Mouse (Mus musculus) lung, embryonic 16.5 days (tissue): ENCODE results near the gene Ero1l. TPM values are rescaled to one million over a fixed set of nuclear protein-coding genes. Genes with fewer than 3 reads are reported as not detected.

ENCODE experiments used
- ATAC-seq: fragments of 200-750 bp; cut with Nextera tagmentation; 2 replicates; pipeline ENCODE4 v1.8.0; 2017; ENCODE audit warnings: low read depth, mild to moderate bottlenecking, moderate library complexity
- H3K27ac ChIP-seq: fragments of 300-500 bp; sonication (generic); 2 replicates; pipeline ENCODE4 v1.5.1; 2014; ENCODE audit warnings: mild to moderate bottlenecking, control low read depth, low read length
- H3K27me3 ChIP-seq: fragments of 300-500 bp; sonication (generic); 2 replicates; pipeline ENCODE4 v1.6.1; 2014; ENCODE audit warnings: low read depth, low read length, mixed read lengths; ENCODE audit not compliant: control insufficient read depth, insufficient read depth
- H3K36me3 ChIP-seq: fragments of 300-500 bp; sonication (generic); 2 replicates; pipeline ENCODE4 v1.6.1; 2014; ENCODE audit warnings: low read length; ENCODE audit not compliant: control insufficient read depth, insufficient read depth
- H3K4me1 ChIP-seq: fragments of 300-500 bp; sonication (generic); replicated peaks from 2 replicates; pipeline ENCODE4 v1.6.1; 2014; ENCODE audit warnings: low read length, mixed read lengths; ENCODE audit not compliant: control insufficient read depth, insufficient read depth
- H3K4me2 ChIP-seq: fragments of 300-500 bp; sonication (generic); 2 replicates; pipeline ENCODE4 v1.6.1; 2014; ENCODE audit warnings: low read depth, low read length, control low read depth
- H3K4me3 ChIP-seq: fragments of 300-500 bp; sonication (generic); 2 replicates; pipeline ENCODE4 v1.5.1; 2014; ENCODE audit warnings: mild to moderate bottlenecking, low read length, control low read depth
- H3K9ac ChIP-seq: fragments of 300-500 bp; sonication (generic); 2 replicates; pipeline ENCODE4 v1.6.1; 2014; ENCODE audit warnings: low read length, control low read depth
- H3K9me3 ChIP-seq: fragments of 300-500 bp; sonication (generic); 2 replicates; pipeline ENCODE4 v1.6.1; 2016; ENCODE audit warnings: low read length; ENCODE audit not compliant: control insufficient read depth
- WGBS: fragments of 180-500 bp; shearing (Covaris S2); extraction: QIAGEN DNeasy Blood & Tissue Kit; methylation state at CpG from one replicate; pipeline ENCODE4 v1.1.7; 2014; 5-methylcytosine and 5-hydroxymethylcytosine counted together
- polyA plus RNA-seq: library from polyadenylated mRNA; unstranded; fragments of >200 nt; fragmentation: Nextera tagmentation; extraction: Ambion mirVana; gene quantifications from 2 replicates; pipeline ENCODE4 v1.2.1, GENCODE M21; 2015

Gene Ero1l
- polyA plus RNA-seq, 1 experiment from 2014 or later = 29.8 TPM

DNA sequence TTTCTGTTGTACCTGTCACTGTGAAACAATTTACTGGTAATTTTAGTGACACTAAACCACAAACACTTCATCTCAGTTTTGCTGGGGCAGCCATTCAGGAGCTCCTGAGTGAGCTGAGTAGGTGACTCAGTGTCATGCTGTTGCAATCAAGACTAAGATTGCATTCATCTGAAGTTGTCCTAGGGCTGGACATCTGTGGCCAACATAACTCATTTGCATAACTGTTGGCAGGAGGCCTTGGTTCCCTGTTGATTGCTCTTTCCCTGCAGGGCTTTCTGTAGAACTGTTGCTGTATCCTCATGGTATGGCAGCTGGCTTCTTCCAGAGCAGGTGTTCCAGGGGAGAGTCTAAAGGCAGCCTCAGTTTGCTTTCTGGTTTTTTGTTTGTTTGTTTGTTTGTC, 6.9 kb upstream of the Ero1l start:
- Histone ChIP-seq H3K9ac (no peak overlapping the region), H3K9me3 (no peaks in the 10 kb centered on the region), H3K4me2 (no peak overlapping the region), H3K4me3 (no peak overlapping the region), H3K4me1 (no peaks in the 10 kb centered on the region), H3K36me3 (no peaks in the 10 kb centered on the region), H3K27me3 (no peaks in the 10 kb centered on the region), H3K27ac (no peak overlapping the region)
- no peak for ATAC-seq

DNA sequence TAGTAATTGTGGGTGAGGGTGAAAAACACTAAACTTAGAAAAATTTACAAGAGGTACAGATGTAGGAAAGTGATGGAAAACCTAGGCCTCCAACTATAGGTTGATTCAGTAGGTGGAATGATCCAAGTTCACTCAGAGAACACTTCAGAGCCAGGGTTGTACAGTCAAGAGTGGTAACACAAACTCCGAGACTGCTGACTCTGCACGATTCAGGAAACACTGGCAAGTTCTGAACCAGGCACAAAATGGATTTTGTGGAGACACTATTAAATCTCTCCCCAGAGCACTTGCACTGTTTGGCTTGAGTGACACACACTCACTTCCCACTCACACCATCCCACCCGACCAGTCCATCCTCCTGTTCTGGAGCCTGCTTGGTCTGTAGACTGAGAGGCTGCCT, 4.7 kb upstream of the Ero1l start:
- no peaks in the 10 kb centered on the region for H3K36me3 ChIP-seq
- ATAC-seq = no peak
- H3K27ac ChIP-seq = no peak overlapping the region
- 0 out of 2 replicates have a peak, but pooled peaks cover 2% of the 10 kb centered on the region for H3K4me1 ChIP-seq
- no peaks in the 10 kb centered on the region for H3K9me3 ChIP-seq
- H3K4me2 ChIP-seq = no peak overlapping the region
- no peak overlapping the region for H3K9ac ChIP-seq
- no peaks in the 10 kb centered on the region for H3K27me3 ChIP-seq
- H3K4me3 ChIP-seq = no peak overlapping the region
- WGBS = 68% methylated on average over 3 of the region's 3 CpGs

DNA sequence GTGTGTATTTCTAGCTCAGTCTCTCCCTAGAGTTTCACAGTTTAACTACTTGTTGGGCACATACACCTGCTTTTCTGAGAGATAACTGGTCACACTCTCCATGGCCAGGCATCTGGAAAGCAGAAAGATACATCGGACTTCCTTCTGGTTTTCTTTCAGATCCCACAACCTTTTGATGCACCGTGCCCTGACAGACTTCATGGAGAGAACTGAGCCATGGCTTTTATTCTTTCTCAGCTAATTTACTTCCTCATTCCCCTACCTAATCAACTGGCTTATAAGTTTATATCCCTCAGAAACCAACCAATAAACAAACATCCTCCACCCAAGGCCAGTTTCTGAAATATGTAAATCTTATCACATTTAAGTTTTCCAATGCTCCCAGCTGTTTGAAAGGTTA, 3.9 kb upstream of the Ero1l start:
- Histone ChIP-seq H3K36me3 (no peaks in the 10 kb centered on the region), H3K4me1 (peaks cover 2% of the 10 kb centered on the region; the same call in 1 of the 2 replicates), H3K4me2 (no peak overlapping the region), H3K9me3 (no peaks in the 10 kb centered on the region), H3K9ac (no peak overlapping the region), H3K4me3 (no peak overlapping the region), H3K27me3 (no peaks in the 10 kb centered on the region), H3K27ac (no peak overlapping the region)
- 82% methylated on average over 2 of the region's 2 CpGs for WGBS
- no peak for ATAC-seq

DNA sequence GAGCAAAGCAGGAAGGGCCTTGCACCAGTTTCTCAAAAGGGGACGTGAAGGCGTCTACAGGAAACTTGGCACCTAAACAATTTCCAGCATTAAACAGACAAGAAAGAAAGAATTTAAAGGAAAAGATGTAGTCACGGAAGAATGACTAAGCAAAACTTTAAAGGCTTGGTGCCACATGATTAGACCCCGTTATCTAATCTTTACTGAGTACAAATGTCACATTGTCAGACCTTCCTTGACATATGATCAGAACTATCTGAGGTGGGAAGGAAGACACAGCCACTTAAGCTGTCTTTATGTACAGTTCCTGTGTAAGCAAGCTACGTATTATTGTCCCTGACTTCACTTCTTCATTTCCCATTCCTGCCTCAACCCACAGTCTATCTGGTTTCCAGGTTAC, 3.1 kb upstream of the Ero1l start:
- H3K9me3 ChIP-seq = no peaks in the 10 kb centered on the region

DNA sequence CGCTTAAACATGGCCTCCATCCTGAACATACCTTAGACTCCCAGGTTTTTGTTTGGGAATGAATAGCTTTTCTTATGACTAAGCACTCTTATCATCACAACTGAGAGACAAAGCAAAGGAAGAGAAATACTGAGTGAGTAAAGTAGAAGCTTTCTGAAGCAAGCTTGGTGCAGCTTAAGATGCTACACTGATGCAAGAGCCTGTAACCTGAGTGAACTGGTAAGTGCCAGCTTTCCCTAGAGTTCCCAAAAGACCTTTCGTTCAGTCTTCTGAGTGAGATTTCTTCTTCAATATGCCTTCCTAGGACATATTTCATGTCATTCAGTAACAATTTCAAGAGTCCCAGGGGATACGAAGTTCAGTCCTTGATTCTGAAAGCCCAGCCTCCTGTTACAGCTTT, 2.5 kb upstream of the Ero1l start:
- Histone ChIP-seq H3K27ac (no peak overlapping the region), H3K4me3 (no peak overlapping the region), H3K9me3 (no peaks in the 10 kb centered on the region), H3K36me3 (no peaks in the 10 kb centered on the region), H3K27me3 (no peaks in the 10 kb centered on the region), H3K4me1 (peaks cover 7% of the 10 kb centered on the region; the same call in 1 of the 2 replicates), H3K4me2 (no peak overlapping the region), H3K9ac (no peak overlapping the region)
- 69% methylated on average over 3 of the region's 3 CpGs for WGBS
- ATAC-seq = no peak

More for the DNA sequence above, 3.1 kb upstream of the Ero1l start:
- Histone ChIP-seq H3K36me3 (no peaks in the 10 kb centered on the region), H3K4me2 (no peak overlapping the region), H3K27ac (no peak overlapping the region), H3K4me3 (no peak overlapping the region), H3K9ac (no peak overlapping the region), H3K4me1 (peaks cover 7% of the 10 kb centered on the region; the same call in 1 of the 2 replicates), H3K27me3 (no peaks in the 10 kb centered on the region)
- ATAC-seq = no peak
- WGBS = 38% methylated on average over 5 of the region's 5 CpGs

DNA sequence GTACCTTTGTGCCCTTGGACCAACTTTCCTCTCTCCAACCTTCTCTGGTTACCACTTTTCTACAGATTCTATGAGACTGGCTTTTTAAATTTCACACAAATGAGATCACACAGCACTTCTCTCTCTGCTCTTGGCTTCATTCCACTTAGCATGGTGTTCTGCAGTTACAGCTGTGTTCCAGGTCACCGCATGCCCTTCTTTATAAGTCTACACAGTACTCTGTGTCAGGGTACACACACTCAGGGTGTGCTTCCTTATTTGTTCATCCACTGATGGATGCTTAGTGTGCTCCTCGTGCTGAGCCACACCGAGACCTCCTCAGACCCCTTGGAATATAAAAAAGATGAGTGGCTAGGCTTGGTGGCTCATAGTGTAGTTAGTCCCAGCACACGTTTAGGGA, 1.5 kb upstream of the Ero1l start:
- H3K27ac ChIP-seq = no peak overlapping the region
- no peaks in the 10 kb centered on the region for H3K36me3 ChIP-seq
- H3K27me3 ChIP-seq = no peaks in the 10 kb centered on the region
- no peak overlapping the region for H3K9ac ChIP-seq
- WGBS = 69% methylated on average over 4 of the region's 4 CpGs
- H3K4me1 ChIP-seq = peaks cover 13% of the 10 kb centered on the region
- H3K9me3 ChIP-seq = no peaks in the 10 kb centered on the region
- no peak overlapping the region for H3K4me3 ChIP-seq
- no peak for ATAC-seq
- no peak overlapping the region for H3K4me2 ChIP-seq

DNA sequence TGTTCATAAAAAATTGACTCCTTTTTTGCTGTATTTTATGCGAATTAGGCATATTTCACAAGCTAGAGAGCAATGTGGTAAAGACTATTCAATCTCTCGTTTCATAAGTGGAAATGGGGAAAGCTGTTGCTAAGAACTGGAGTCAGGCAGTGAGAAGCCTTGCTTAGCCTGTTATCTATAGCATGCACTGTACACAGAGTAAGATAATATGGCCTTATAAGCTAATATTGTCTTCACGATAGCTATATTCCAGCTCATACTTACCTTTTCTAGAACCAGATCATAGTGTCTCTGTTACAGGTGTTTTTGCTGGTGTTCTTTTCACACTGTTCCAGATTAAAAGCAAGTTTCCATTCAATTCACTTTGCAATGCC, 653 bp upstream of the Ero1l start:
- Histone ChIP-seq H3K4me1 (peaks cover 16% of the 10 kb centered on the region), H3K27me3 (no peaks in the 10 kb centered on the region), H3K4me3 (peak overlapping the region; percentile 81; the same call in 1 of the 2 replicates), H3K4me2 (no peak overlapping the region), H3K9ac (no peak overlapping the region), H3K9me3 (no peaks in the 10 kb centered on the region), H3K27ac (no peak overlapping the region; the same call in 1 of the 2 replicates), H3K36me3 (no peaks in the 10 kb centered on the region)
- no peak for ATAC-seq
- 46% methylated on average over 3 of the region's 3 CpGs for WGBS

DNA sequence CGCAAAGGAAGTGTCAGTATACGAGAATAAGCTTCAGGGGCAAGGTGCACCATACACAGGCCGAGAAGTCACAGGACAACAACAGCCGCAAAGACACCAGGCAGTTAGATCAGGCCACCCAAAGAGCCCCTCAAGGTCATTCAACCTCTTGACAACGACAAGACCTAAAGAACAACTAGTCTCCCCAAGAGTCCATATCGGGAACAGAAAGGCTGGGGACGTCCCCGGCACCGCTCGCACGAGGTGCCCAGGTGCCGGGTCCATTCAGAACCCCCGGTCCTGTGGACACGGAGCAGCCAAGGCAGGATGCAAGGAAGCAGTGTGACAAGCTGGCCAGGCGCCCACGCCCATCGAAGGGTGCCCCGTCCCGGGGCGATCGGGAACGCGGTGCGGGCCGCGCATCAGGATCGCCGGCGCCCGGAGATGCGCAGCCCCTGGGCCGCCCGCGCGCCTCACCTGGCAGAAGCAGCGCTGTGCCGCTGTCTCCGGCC, 605 bp downstream of the Ero1l start:
- Histone ChIP-seq H3K36me3 (no peaks in the 10 kb centered on the region), H3K4me2 (peak overlapping the region; percentile 84), H3K4me3 (peak overlapping the region; percentile 81), H3K27me3 (no peaks in the 10 kb centered on the region), H3K9me3 (no peaks in the 10 kb centered on the region), H3K9ac (peak overlapping the region; percentile 87), H3K4me1 (peaks cover 16% of the 10 kb centered on the region), H3K27ac (peak overlapping the region; percentile 88)
- under 1% methylated on average over 36 of the region's 38 CpGs for WGBS
- ATAC-seq = peak; percentile 4; the same call in 1 of the 2 replicates

DNA sequence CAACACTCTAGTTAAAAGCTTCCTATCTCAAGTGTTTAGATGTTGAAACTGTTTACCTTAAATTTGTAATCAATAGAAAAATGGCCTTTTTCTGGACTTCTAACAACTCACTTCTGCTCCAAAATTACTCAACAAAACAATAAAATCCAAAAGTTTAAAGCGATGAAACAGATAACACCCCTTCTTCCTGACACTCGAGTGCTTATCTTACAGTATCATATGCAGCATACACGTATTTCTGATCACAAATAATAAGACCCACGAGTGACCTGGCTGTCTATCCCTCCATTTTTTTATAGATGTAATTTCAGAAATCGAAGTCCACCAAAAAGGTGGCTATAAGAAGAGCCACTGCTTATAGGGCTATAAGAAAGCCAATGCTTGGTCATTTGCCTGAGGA, 1.6 kb downstream of the Ero1l start:
- Histone ChIP-seq H3K4me1 (peaks cover 16% of the 10 kb centered on the region), H3K4me3 (peak overlapping the region; percentile 81)

DNA sequence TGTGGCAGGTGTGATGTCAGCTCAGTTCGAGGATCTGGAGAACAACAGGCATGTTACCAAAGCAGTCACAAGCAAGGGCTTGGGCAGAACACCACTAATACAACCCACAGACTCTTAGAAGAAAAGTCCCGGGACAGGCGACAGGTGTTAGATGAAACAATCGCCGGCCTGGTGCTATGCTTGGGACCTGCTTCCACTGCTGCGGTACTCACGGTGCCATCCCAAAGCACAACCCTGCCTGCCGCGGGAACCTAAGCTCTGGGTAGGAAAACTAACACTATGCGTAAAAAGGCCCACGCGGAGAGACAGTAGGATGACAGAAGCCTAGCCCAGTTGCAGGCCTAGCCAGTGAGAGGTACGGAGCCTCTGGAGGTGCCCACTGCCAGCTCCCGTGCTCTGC, 8.5 kb downstream of the Ero1l start:
- H3K9me3 ChIP-seq = no peaks in the 10 kb centered on the region
- no peak for ATAC-seq
- no peak overlapping the region for H3K9ac ChIP-seq
- H3K27me3 ChIP-seq = no peaks in the 10 kb centered on the region
- no peak overlapping the region for H3K4me3 ChIP-seq
- peaks cover 7% of the 10 kb centered on the region for H3K4me1 ChIP-seq
- no peak overlapping the region for H3K4me2 ChIP-seq
- no peak overlapping the region for H3K27ac ChIP-seq
- 91% methylated on average over 14 of the region's 14 CpGs for WGBS
- no peaks in the 10 kb centered on the region for H3K36me3 ChIP-seq

More for the DNA sequence above, 1.6 kb downstream of the Ero1l start:
- H3K9ac ChIP-seq = peak overlapping the region; percentile 87; the same call in 1 of the 2 replicates
- H3K9me3 ChIP-seq = no peaks in the 10 kb centered on the region
- peak overlapping the region; percentile 84 for H3K4me2 ChIP-seq
- ATAC-seq = no peak
- no peak overlapping the region for H3K27ac ChIP-seq
- 62% methylated on average over 5 of the region's 5 CpGs for WGBS
- no peaks in the 10 kb centered on the region for H3K36me3 ChIP-seq
- no peaks in the 10 kb centered on the region for H3K27me3 ChIP-seq
